Mouse (Mus musculus) liver, postnatal 0 days (tissue): Measurements from ENCODE around the gene Sec22c.

Experiments used
- CTCF ChIP-seq: sonication (generic); IDR thresholded peaks from 2 replicates; pipeline ENCODE4 v1.5.1; 2016; ENCODE audit warnings: antibody characterized with exemption, low read depth
- EP300 ChIP-seq: IDR thresholded peaks from 2 replicates; pipeline ENCODE4 v1.6.1; 2016; ENCODE audit warnings: antibody characterized with exemption, low read depth, mild to moderate bottlenecking

GRCm38 (mm10) chr9:121632891-121633290, 72.4 kb downstream of the Sec22c start:
- TF ChIP-seq CTCF, result no peak
- no peak for TF ChIP-seq EP300
